Mouse (Mus musculus) kidney, postnatal 0 days (tissue): ENCODE results near the gene Pnldc1. TPM values are rescaled to one million over a fixed set of nuclear protein-coding genes. Genes with fewer than 3 reads are reported as not detected.
A peak's percentile ranks its signal among the peaks of the same experiment; 100 is the strongest.

Source experiments
- ATAC-seq: fragments of 200-750 bp; cut with Nextera tagmentation; replicated peaks from 2 replicates; pipeline ENCODE4 v1.8.0; 2017; ENCODE audit warnings: low read depth, moderate number of reproducible peaks, moderate TSS enrichment, moderate library complexity; ENCODE audit not compliant: low FRiP score
- DNase-seq: peaks from one replicate; pipeline ENCODE4 v3.0.0-alpha.2; 2016; ENCODE audit warnings: low spot score
- H3K27ac ChIP-seq: fragments of 300-500 bp; sonication (generic); 2 replicates; pipeline ENCODE4 v1.5.1; 2014; ENCODE audit warnings: mild to moderate bottlenecking
- H3K27me3 ChIP-seq: fragments of 300-500 bp; sonication (generic); 2 replicates; pipeline ENCODE4 v1.6.1; 2014; ENCODE audit warnings: low read length, mixed read lengths; ENCODE audit not compliant: insufficient read depth
- H3K36me3 ChIP-seq: fragments of 300-500 bp; sonication (generic); 2 replicates; pipeline ENCODE4 v1.6.1; 2014; ENCODE audit warnings: low read length, mixed read lengths; ENCODE audit not compliant: insufficient read depth
- H3K4me1 ChIP-seq: fragments of 300-500 bp; sonication (generic); replicated peaks from 2 replicates; pipeline ENCODE4 v1.6.1; 2014; ENCODE audit warnings: antibody characterized with exemption, low read length, mixed read lengths; ENCODE audit not compliant: insufficient read depth
- H3K4me2 ChIP-seq: fragments of 300-500 bp; sonication (generic); 2 replicates; pipeline ENCODE4 v1.6.1; 2014; ENCODE audit warnings: mild to moderate bottlenecking, low read length, moderate library complexity, mixed read lengths
- H3K4me3 ChIP-seq: fragments of 300-500 bp; sonication (generic); replicated peaks from 2 replicates; pipeline ENCODE4 v1.5.1; 2014; ENCODE audit warnings: low read depth, low read length
- H3K9ac ChIP-seq: fragments of 300-500 bp; sonication (generic); 2 replicates; pipeline ENCODE4 v1.6.1; 2014; ENCODE audit warnings: low read depth, low read length
- H3K9me3 ChIP-seq: fragments of 300-500 bp; sonication (generic); replicated peaks from 2 replicates; pipeline ENCODE4 v1.6.1; 2016; ENCODE audit warnings: low read length, inconsistent platforms, mixed read lengths
- CTCF ChIP-seq: IDR thresholded peaks from 2 replicates; pipeline ENCODE4 v1.5.1; 2016; ENCODE audit warnings: antibody characterized with exemption, low read depth, mild to moderate bottlenecking, moderate library complexity
- WGBS: fragments of 180-500 bp; shearing (Covaris S2); extraction: QIAGEN DNeasy Blood & Tissue Kit; methylation state at CpG from one replicate; pipeline ENCODE4 v1.1.7; 2014; 5-methylcytosine and 5-hydroxymethylcytosine counted together
- polyA plus RNA-seq: library from polyadenylated mRNA; unstranded; fragments of >200 nt; fragmentation: Nextera tagmentation; extraction: Ambion mirVana; gene quantifications from 2 replicates; pipeline ENCODE4 v1.2.1, GENCODE M21; 2015

Pnldc1 gene
- polyA plus RNA-seq, 1 experiment from 2014 or later, result 0.59 TPM

GRCm38 (mm10) chr17:12880178-12880577, 29.9 kb downstream of the Pnldc1 start:
- ATAC-seq (peak; percentile 68), DNase-seq (peak; percentile 97)
- Histone ChIP-seq H3K4me1 (no peaks in the 10 kb centered on the region), H3K4me3 (0 out of 2 replicates have a peak overlapping the region, but pooled peaks have one; percentile 10), H3K4me2 (peak overlapping the region; percentile 49), H3K27ac (no peak overlapping the region), H3K27me3 (no peaks in the 10 kb centered on the region), H3K36me3 (no peaks in the 10 kb centered on the region), H3K9ac (no peak overlapping the region), H3K9me3 (no peaks in the 10 kb centered on the region)
- TF ChIP-seq CTCF, result peak; percentile 88
- WGBS, result 3% methylated on average over 14 of the region's 14 CpGs

GRCm38 (mm10) chr17:12875734-12876133, 34.3 kb downstream of the Pnldc1 start, which contains the start of gene Mrgprh:
Mrgprh (plus strand) TSS chr17:12876034.
- Histone ChIP-seq H3K9me3 (no peaks in the 10 kb centered on the region), H3K27ac (no peak within 1 kb of the TSS), H3K36me3 (no peaks in the 10 kb centered on the region), H3K4me2 (no peak within 1 kb of the TSS), H3K9ac (no peak within 1 kb of the TSS), H3K4me3 (no peak within 1 kb of the TSS), H3K4me1 (no peaks in the 10 kb centered on the region), H3K27me3 (no peaks in the 10 kb centered on the region)
- 79% methylated on average over 5 of the region's 5 CpGs for WGBS
- TF ChIP-seq CTCF, result no peak
- ATAC-seq, result no peak
- no peak for DNase-seq

- no peak for TF ChIP-seq CTCF
- Histone ChIP-seq H3K9me3 (no peaks in the 10 kb centered on the region), H3K4me3 (no peak overlapping the region), H3K27ac (no peak overlapping the region), H3K4me1 (no peaks in the 10 kb centered on the region), H3K4me2 (no peak overlapping the region), H3K27me3 (no peaks in the 10 kb centered on the region), H3K36me3 (no peaks in the 10 kb centered on the region), H3K9ac (no peak overlapping the region)
- DNase-seq (no peak), ATAC-seq (no peak)
- 48% methylated on average over 16 of the region's 16 CpGs for WGBS
These were observed 37.6 kb downstream of the Pnldc1 start for GRCm38 (mm10) chr17:12872275-12873028.

- DNase-seq (no peak), ATAC-seq (no peak)
- Histone ChIP-seq H3K4me2 (no peak overlapping the region), H3K9me3 (no peaks in the 10 kb centered on the region), H3K4me3 (no peak overlapping the region), H3K4me1 (no peaks in the 10 kb centered on the region), H3K9ac (no peak overlapping the region), H3K27ac (no peak overlapping the region), H3K36me3 (no peaks in the 10 kb centered on the region), H3K27me3 (no peaks in the 10 kb centered on the region)
- 18% methylated on average over 4 of the region's 4 CpGs for WGBS
- TF ChIP-seq CTCF, result peak; percentile 14; the same call in 1 of the 2 replicates
These were observed 41.4 kb downstream of the Pnldc1 start for GRCm38 (mm10) chr17:12868640-12869039.

GRCm38 (mm10) chr17:12868043-12868442, 42.0 kb downstream of the Pnldc1 start, which contains the start of gene Mas1:
Mas1 (minus strand) TSS chr17:12868143.
- Histone ChIP-seq H3K36me3 (no peaks in the 10 kb centered on the region), H3K4me1 (no peaks in the 10 kb centered on the region), H3K27me3 (no peaks in the 10 kb centered on the region), H3K4me2 (no peak within 1 kb of the TSS), H3K27ac (no peak within 1 kb of the TSS), H3K4me3 (no peak within 1 kb of the TSS), H3K9ac (no peak within 1 kb of the TSS), H3K9me3 (no peaks in the 10 kb centered on the region)
- WGBS, result 46% methylated on average over 2 of the region's 2 CpGs
- no peak for ATAC-seq
- DNase-seq, result no peak
- TF ChIP-seq CTCF, result no peak

GRCm38 (mm10) chr17:12866853-12867252, 43.2 kb downstream of the Pnldc1 start:
- Histone ChIP-seq H3K4me2 (no peak overlapping the region), H3K9ac (no peak overlapping the region), H3K36me3 (no peaks in the 10 kb centered on the region), H3K9me3 (no peaks in the 10 kb centered on the region), H3K4me3 (no peak overlapping the region), H3K27ac (no peak overlapping the region), H3K27me3 (no peaks in the 10 kb centered on the region), H3K4me1 (no peaks in the 10 kb centered on the region)
- ATAC-seq, result no peak
- WGBS, result 83% methylated on average over 10 of the region's 10 CpGs
- no peak for TF ChIP-seq CTCF
- DNase-seq, result no peak
